Mouse (Mus musculus) mouse embryonic stem cell (cell line): Measurements from ENCODE around the gene Nr1h4.

ENCODE experiments used
- in situ Hi-C, 2 experiments: fragments of 300-500 bp; cut with MboI; formaldehyde crosslinking; loops; 1 replicate in 1 of 2; 3 replicates in 1 of 2; pipeline ENCODE4 v1.14.3; 2019 to 2020; ENCODE audit warnings: low sequenced_read_pairs in 2 of 2, low pct_unique_long_range_greater_than_20kb in 1 of 2, mixed read lengths in 1 of 2; ENCODE audit not compliant: unreplicated experiment in 1 of 2

The Nr1h4 gene

GRCm38 (mm10) chr10:89527054-89527453 lies 6.3 kb downstream of the Nr1h4 start:
- in situ Hi-C loops: no loop called here

- in situ Hi-C loops: no loop called here
Measured at GRCm38 (mm10) chr10:89525823-89526222, 7.6 kb downstream of the Nr1h4 start.

GRCm38 (mm10) chr10:89522481-89522880 lies 10.9 kb downstream of the Nr1h4 start:
- in situ Hi-C loops: no loop called here

GRCm38 (mm10) chr10:89521790-89522431 lies 11.5 kb downstream of the Nr1h4 start:
- in situ Hi-C loops: no loop called here

- in situ Hi-C loops: no loop called here
Measured at GRCm38 (mm10) chr10:89520381-89520780, 13.0 kb downstream of the Nr1h4 start.

GRCm38 (mm10) chr10:89519226-89519625 lies 14.2 kb downstream of the Nr1h4 start:
- in situ Hi-C loops: no loop called here

- in situ Hi-C loops: no loop called here
Measured at GRCm38 (mm10) chr10:89518365-89518764, 15.0 kb downstream of the Nr1h4 start.

GRCm38 (mm10) chr10:89515813-89516212 lies 17.6 kb downstream of the Nr1h4 start:
- in situ Hi-C loops: no loop called here

- in situ Hi-C loops: no loop called here
Measured at GRCm38 (mm10) chr10:89512562-89512961, 20.8 kb downstream of the Nr1h4 start.

- in situ Hi-C loops: no loop called here
Measured at GRCm38 (mm10) chr10:89510547-89510946, 22.8 kb downstream of the Nr1h4 start.

GRCm38 (mm10) chr10:89508567-89508966 lies 24.8 kb downstream of the Nr1h4 start:
- in situ Hi-C loops: no loop called here

GRCm38 (mm10) chr10:89506479-89506878 lies 26.9 kb downstream of the Nr1h4 start:
- in situ Hi-C loops: no loop called here

- in situ Hi-C loops: no loop called here
Measured at GRCm38 (mm10) chr10:89505592-89505955, 27.8 kb downstream of the Nr1h4 start.

GRCm38 (mm10) chr10:89504952-89505591 lies 28.3 kb downstream of the Nr1h4 start:
- in situ Hi-C loops: no loop called here

GRCm38 (mm10) chr10:89502986-89503560 lies 30.3 kb downstream of the Nr1h4 start:
- in situ Hi-C loops: no loop called here

- in situ Hi-C loops: no loop called here
Measured at GRCm38 (mm10) chr10:89501902-89502301, 31.5 kb downstream of the Nr1h4 start.

GRCm38 (mm10) chr10:89495537-89495936 lies 37.8 kb downstream of the Nr1h4 start:
- in situ Hi-C loops: no loop called here

GRCm38 (mm10) chr10:89491321-89491720 lies 42.1 kb downstream of the Nr1h4 start:
- in situ Hi-C loops: no loop called here

- in situ Hi-C loops: no loop called here
Measured at GRCm38 (mm10) chr10:89490250-89490649, 43.1 kb downstream of the Nr1h4 start.

- in situ Hi-C loops: no loop called here
Measured at GRCm38 (mm10) chr10:89489459-89489858, 43.9 kb downstream of the Nr1h4 start.
